Mouse (Mus musculus): Measurements from ENCODE around the gene Zfp526. TPM values are rescaled to one million over a fixed set of nuclear protein-coding genes. Genes with fewer than 3 reads are reported as not detected.

The Zfp526 gene
- total RNA-seq, 2 experiments from 2014 or later, result 15.9 to 16.3 TPM

- no peak for DNase-seq (ENCODE audit: low spot score in 2 of 2)
These were observed 15.0 kb upstream of the Zfp526 start for GRCm38 (mm10) chr7:25206094-25206830.

GRCm38 (mm10) chr7:25209161-25209622 lies 12.0 kb upstream of the Zfp526 start:
- DNase-seq (ENCODE audit: low spot score in 2 of 2), result no peak

- no peak for DNase-seq (ENCODE audit: low spot score in 2 of 2)
These were observed 10.7 kb upstream of the Zfp526 start for GRCm38 (mm10) chr7:25210482-25210881.

- no peak for DNase-seq (ENCODE audit: low spot score in 2 of 2)
These were observed 8.1 kb upstream of the Zfp526 start for GRCm38 (mm10) chr7:25213099-25213498.

- DNase-seq (ENCODE audit: low spot score in 2 of 2), result no peak
These were observed 7.1 kb upstream of the Zfp526 start for GRCm38 (mm10) chr7:25214172-25214571.

- no peak for DNase-seq (ENCODE audit: low spot score in 2 of 2)
These were observed 3.4 kb upstream of the Zfp526 start for GRCm38 (mm10) chr7:25217653-25218395.

GRCm38 (mm10) chr7:25218705-25219415 lies 2.4 kb upstream of the Zfp526 start:
- DNase-seq (ENCODE audit: low spot score in 2 of 2), result peak in 1 of 2 experiments; percentile 41

GRCm38 (mm10) chr7:25219416-25219750 lies 1.8 kb upstream of the Zfp526 start:
- no peak for DNase-seq (ENCODE audit: low spot score in 2 of 2)

- DNase-seq (ENCODE audit: low spot score in 2 of 2), result peak; percentile 85 to 87
These were observed 1.3 kb upstream of the Zfp526 start for GRCm38 (mm10) chr7:25219756-25220456.

GRCm38 (mm10) chr7:25220457-25221101 lies 646 bp upstream of the Zfp526 start, which contains the start of gene Dedd2:
Gene Dedd2 (minus strand): TSS chr7:25220615.
- no peak for DNase-seq (ENCODE audit: low spot score in 2 of 2)

GRCm38 (mm10) chr7:25222275-25222967 lies 1.2 kb downstream of the Zfp526 start:
- DNase-seq (ENCODE audit: low spot score in 2 of 2), result no peak

- no peak for DNase-seq (ENCODE audit: low spot score in 2 of 2)
These were observed 6.5 kb downstream of the Zfp526 start for GRCm38 (mm10) chr7:25227523-25228300.

- DNase-seq (ENCODE audit: low spot score in 2 of 2), result no peak
These were observed 9.6 kb downstream of the Zfp526 start for GRCm38 (mm10) chr7:25230690-25231285.

- no peak for DNase-seq (ENCODE audit: low spot score in 2 of 2)
These were observed 10.9 kb downstream of the Zfp526 start for GRCm38 (mm10) chr7:25232101-25232648.

- DNase-seq (ENCODE audit: low spot score in 2 of 2), result no peak
These were observed 11.8 kb downstream of the Zfp526 start for GRCm38 (mm10) chr7:25233061-25233460.

- DNase-seq (ENCODE audit: low spot score in 2 of 2), result no peak
These were observed 14.3 kb downstream of the Zfp526 start for GRCm38 (mm10) chr7:25235526-25235925.

- peak; percentile 88 to 95 for DNase-seq (ENCODE audit: low spot score in 2 of 2)
These were observed 16.2 kb downstream of the Zfp526 start, which contains the start of gene Gsk3a for GRCm38 (mm10) chr7:25237249-25238014. Gene Gsk3a (minus strand): TSS chr7:25237851.

Measured in adrenal gland, postnatal 4 days (tissue).